Mouse (Mus musculus): ENCODE results near the gene Olfr1316.

Gene Olfr1316

DNA sequence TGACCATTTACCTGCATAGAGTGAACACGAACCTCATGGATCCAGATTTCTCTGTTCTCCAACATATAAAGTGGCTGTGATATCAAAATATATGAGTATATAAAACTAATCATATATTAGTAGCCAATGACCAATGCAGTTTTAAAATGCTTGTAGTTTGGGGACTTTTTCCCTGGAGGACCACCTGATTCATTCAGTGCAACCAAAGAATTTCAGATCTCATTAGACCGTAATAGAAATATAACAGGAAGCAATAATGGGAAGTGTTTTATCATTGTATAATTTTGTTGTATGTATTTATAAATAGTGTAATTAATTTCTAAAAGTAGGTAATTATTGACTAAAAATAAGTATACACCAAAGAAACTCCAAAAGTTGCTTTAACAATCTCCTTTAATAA is at the start of gene Olfr1316:
Gene Olfr1316, minus strand, starts transcription at position 101 of the 400 bp plus-strand sequence.
- no peak for DNase-seq

DNA sequence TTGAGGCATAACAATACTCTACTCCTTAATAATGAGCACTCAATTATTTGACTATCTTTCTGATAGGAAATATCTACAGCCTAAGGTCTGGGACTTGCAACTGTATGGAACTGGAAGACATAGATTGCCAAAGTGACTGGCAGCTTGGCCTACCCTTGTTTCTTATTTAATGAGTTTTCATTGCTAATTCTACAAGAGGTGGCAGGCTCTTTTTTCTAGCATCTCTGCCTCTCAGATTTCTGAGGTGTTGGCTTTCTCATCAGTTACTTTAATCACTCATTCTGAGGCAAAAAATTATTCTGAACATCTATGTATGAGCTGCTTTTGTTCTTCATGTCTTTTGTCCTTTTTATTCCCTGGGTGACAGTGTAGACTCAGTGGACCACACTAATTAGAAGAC is 19.1 kb upstream of the Olfr1316 start, which contains the start of gene Olfr1318:
Gene Olfr1318, plus strand, starts transcription at position 301 of the 400 bp plus-strand sequence.
- no peak for DNase-seq

DNA sequence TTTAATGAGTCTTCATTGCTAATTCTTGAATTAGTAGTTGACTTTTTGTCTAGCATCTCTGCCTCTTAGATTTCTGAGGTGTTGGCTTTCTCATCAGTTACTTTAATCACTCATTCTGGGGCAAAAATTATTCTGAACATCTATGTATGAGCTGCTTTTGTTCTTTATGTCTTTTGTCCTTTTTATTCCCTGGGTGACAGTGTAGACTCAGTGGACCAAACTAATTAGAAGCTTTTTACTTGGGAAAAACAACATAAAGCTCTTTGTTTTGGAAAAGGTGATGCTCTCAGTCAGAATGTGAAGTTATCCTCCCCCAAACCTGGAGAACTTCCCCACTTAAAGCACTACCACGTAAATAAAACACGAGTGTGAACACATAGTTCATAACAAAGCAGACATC is 5.3 kb upstream of the Olfr1316 start, which contains the start of gene Olfr1317:
Gene Olfr1317, plus strand, starts transcription at position 301 of the 400 bp plus-strand sequence.
- DNase-seq, result no peak

DNA sequence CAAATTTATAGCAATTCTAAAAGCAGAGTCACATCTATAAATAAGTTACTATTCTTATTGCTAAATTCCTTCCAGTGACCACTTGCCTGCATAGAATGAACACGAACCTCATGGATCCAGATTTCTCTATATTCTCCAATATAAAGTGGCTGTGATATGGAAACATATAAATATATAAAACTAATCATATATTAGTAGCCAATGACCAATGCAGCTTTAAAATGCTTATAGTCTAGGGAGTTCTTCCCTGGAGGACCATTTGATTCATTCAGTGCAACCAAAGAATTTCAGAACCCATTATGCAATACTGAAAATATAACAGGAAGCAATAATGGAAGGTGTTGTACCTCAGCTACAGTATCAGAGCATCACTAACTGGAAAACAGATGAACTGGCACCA is 19.4 kb downstream of the Olfr1316 start, which contains the start of gene Olfr1315-ps1:
Gene Olfr1315-ps1, minus strand, starts transcription at position 101 of the 400 bp plus-strand sequence.
- DNase-seq, result no peak

DNA sequence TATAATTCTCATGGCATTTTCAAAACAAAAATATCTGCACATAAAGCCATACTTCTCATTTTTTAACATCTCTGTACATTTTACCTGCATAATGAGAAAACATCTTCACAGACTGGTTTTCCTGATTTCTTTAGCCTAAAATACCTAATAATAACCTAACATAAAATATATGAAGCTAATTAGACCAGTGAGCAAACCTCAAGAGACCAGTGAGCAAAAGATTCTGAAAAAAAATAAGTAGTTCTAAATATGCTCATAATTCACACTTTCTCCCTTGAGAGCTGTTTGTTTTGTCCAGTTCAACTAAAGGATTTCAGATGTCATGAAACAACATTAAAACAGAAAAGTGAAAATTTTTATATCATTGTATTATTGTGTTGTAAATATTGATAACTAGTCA is 38.1 kb downstream of the Olfr1316 start, which contains the start of gene Olfr1314:
Gene Olfr1314, minus strand, starts transcription at position 101 of the 400 bp plus-strand sequence.
- DNase-seq, result no peak

DNA sequence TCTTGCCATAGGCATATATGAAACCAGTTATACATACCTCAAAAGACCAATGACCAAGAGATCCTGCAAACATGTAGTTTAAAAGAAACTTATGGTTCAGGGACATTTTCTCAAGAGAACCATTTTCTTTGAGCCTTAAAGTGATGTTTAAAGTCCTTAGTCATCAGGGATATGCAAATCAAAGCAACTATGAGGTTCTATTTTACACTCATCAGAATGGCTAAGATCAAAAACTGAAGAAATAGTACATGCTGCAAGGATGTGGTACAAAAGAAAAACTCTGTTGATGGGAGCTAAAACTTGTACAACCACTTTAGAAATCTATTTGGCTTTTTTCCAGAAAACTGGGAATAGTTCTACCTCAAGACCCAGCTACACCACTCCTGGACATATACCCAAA is 57.0 kb downstream of the Olfr1316 start, which contains the start of gene Olfr1313:
Gene Olfr1313, minus strand, starts transcription at position 101 of the 400 bp plus-strand sequence.
- DNase-seq, result no peak

Measured in right cerebral cortex, postnatal 14 days (tissue).